Mouse (Mus musculus): ENCODE measurements around the gene Lipn.

The Lipn gene

DNA sequence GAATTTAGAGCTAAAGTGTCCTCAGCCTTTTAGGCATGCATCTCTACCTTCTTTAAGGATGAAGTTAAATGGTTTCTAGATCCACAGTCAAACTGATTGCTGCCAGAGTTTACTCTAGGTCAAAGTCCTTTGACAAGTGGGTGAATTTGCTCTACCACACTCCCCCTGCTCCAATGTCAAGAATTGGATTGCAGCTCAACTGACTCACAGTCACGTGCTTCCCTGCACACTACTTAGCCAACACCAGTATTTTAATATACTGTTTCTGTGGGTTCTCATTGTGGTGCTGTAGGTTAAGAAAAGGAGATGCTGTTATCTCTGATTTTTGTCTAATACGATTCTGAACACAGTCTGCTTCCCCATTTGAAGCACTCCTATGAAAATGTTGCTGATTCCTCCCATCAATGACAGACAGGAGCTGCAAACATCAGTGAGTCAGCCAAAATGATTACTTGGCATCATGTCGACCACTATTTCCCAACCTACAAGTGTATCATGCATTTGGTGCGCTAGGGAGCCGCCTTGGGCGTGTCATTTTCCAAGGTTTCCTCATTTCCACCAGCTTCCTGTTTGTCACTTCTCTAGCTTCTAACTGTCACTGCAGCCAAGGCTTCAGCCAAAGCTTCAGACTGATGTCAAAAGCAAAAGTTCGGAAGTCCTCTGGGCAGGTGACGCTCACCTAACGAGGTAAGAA lies at the start of gene Lipn:
Lipn (plus strand) TSS at position 580 of the 694 bp plus-strand sequence.
- in situ Hi-C loops (cut with MboI; ENCODE audit: unreplicated experiment in 2 of 2) = no loop called here

DNA sequence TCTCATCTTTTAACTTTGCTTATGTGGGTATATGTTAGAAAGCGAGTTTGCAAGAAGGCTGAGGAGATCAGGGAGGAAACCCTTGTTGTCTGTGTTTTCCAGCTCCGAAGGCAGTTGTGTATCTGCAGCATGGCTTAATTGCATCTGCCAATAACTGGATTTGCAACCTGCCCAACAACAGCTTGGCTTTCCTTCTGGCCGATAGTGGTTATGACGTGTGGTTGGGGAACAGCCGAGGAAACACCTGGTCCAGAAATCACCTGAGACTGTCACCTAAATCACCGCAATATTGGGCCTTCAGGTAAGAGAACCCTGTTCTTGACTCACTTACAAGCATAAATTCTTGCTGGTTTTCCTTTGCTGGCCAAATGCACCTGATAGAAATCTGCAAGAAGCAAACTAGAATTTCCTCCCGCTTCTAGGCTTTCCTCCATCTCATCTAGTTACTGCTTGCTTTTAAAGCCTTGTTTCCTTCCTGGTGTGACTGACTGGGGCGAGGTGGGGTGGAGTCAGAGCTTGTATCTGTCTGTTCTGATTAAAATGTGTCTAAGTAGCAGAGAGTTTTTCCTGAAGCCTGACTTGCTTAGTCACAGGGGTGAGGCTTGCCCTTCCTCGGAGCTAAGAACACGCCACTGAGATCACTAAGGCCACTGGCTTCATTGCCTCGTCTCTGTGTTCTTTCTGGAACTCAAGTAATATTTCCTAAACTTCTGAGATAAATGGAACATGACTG lies 45.6 kb upstream of the Lipn start:
- in situ Hi-C loops (cut with MboI; ENCODE audit: unreplicated experiment in 2 of 2) = loop anchor here (5.0 to 25.0 kb wide), 3 partner anchors 634 to 1309 kb away; partner anchors contain the start of gene Rnls (in 1 of the 2)

DNA sequence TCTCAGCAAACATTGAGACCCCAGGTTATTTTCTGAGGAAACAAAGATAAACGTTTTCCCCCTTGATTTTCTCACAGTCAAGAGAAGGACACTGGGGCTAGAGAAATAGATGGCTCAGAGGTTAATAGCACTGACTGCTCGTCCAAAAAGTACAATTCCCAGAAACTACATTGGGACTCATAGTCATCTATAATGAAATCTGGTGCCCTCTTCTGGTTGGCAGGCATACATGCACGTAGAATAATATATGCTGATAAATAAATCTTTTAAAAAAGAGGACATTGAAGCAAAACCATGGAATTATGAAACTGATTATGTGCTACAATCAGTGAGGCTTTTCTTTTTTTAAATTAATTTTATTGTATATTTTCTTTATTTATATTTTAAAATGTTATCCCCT lies 44.4 kb upstream of the Lipn start:
- in situ Hi-C loops (cut with MboI; ENCODE audit: unreplicated experiment in 2 of 2) = loop anchor here (5.0 to 25.0 kb wide), 3 partner anchors 635 to 1310 kb away; partner anchors contain the start of gene Rnls (in 1 of the 2)

DNA sequence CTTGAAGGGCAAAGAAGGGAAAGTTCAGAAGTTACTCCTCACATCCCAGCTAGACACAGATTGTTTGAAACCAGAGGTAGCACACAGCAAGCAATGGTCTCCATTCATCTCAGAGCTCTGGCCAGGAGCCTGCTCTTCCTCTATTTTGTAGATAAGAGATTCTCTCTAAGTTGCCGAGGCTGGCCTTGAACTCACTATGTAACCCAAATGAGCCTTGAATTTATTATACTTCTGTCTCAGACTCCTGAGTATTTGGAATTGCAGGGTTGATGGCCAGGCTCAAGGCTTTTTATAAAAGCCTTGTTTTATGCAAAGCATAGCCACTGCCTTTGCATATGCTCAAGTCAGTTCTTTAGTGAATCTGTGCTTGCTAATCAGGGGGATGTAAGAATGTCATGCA lies 27.4 kb upstream of the Lipn start:
- in situ Hi-C loops (cut with MboI; ENCODE audit: unreplicated experiment in 2 of 2) = no loop called here

DNA sequence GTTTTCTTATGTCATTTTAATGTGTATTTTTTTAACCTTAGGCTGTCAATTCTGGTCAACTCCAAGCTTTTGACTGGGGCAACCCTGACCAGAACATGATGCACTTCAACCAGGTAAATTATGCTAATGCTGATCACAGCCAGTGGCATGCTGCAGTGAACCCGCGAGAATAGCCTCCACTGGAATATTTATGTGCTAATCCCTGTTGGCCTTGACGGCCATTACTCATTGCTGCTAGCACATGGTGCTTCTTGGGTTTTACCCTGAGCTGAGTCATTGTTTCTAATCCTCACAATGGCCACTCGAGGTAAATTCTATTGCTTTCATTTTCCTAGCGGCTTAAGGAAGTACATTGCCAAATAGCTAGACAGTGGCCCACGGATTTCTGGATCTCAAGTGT lies 24.1 kb upstream of the Lipn start:
- in situ Hi-C loops (cut with MboI; ENCODE audit: unreplicated experiment in 2 of 2) = no loop called here

DNA sequence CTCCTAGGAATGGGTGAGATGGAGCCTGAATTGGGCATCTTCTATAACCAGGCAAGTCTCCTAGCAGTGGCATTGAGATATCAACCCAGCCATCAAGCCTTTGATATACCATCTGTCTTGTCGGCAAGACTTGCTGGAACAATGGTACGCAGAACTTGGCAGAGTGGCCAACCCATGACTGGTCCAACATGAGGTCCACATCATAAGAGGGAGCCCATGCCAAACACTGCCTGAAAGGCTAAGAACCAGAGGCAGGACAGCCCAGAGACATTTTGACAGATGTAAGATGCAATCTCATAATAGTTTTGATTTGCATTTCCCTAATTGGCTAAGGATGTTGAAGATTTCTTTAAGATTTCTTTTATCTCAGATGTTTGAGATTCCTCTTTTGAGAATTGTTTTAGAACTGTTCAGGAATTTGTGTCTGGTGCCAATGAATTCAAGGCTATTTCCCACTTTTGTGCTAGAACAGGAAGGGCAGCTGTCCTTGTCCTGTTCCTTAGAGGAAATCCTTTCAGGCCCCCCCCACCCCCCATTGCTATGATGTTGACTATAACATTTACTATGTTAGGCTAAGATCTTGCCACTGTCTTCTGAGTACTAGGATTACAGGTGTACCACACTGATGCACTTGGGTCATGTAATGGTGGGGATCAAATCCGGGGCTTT lies 17.7 kb upstream of the Lipn start:
- in situ Hi-C loops (cut with MboI; ENCODE audit: unreplicated experiment in 2 of 2) = no loop called here

DNA sequence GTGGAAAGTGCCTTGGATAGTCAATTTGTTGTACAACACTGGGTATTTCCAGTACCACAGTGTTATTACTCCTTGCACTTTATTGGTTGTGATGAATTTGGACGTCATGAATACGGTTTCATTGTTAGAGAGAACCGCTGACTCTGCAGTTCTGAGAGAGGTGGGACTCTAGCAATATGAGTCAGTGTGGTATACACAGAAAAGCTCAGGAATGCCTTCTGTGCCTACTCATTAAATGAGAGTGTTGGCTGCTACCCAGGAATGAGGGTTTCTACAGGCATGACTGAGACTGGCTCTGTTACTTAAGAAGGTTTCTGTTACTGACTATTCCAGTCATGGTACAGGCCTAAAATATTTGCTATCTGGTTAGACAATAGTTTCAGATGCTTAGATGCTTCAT lies 15.7 kb upstream of the Lipn start:
- in situ Hi-C loops (cut with MboI; ENCODE audit: unreplicated experiment in 2 of 2) = no loop called here

DNA sequence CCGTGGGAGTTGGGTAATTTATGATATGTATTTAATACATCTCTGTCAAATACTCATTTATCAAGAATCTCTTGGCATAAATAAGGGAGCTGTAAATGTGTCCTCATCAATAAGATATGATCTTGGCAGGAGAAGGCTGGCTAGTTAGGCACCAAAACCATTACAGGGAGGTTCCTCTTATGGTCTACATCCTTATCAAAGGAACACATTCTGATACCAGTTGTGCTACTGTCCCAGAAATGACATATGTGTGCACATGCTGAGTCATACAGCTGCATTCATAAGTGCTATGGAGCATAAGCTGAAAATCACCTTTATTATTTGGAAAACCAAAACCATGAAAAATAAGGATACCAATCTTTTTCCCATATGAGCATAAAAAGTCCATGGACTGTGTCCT lies 3.6 kb upstream of the Lipn start:
- in situ Hi-C loops (cut with MboI; ENCODE audit: unreplicated experiment in 2 of 2) = no loop called here

DNA sequence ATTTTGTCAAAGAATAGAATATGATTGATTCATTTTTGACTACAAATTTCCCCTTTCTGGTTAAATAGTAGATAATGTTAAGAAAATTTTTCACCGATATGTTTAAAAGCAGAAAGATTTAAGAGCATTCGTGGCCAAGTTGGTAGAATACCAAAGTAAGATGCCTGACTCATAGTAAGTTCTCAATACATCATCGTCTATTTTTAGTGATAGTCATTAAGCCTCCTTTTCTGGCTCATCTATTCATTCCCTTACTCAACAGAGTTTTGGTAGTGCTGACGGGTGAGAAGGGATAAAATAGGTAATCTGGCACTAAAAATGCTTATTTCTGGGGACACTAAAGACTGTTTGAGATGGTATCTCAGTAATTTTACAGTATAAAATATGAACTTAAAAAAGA lies 3.1 kb upstream of the Lipn start:
- in situ Hi-C loops (cut with MboI; ENCODE audit: unreplicated experiment in 2 of 2) = no loop called here

DNA sequence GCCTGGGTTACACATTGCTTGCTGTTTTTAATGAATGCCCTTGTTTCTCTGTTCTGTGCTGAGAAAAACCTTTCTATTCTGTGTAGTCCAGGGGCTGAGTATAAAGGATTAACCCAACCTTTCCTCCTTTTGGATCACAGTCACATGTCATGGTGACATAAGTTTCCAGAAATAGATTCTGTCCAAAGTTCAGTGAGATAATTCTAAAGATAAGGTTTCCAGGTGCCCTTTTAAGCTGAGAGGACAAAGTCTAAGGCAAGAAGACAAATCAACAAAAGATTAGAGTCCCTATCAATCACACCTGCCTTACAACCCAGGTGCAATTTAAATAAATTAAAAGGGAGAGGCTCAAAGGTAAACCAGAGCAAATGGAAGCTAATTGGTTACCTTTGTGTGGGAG lies 7.1 kb downstream of the Lipn start:
- in situ Hi-C loops (cut with MboI; ENCODE audit: unreplicated experiment in 2 of 2) = no loop called here

DNA sequence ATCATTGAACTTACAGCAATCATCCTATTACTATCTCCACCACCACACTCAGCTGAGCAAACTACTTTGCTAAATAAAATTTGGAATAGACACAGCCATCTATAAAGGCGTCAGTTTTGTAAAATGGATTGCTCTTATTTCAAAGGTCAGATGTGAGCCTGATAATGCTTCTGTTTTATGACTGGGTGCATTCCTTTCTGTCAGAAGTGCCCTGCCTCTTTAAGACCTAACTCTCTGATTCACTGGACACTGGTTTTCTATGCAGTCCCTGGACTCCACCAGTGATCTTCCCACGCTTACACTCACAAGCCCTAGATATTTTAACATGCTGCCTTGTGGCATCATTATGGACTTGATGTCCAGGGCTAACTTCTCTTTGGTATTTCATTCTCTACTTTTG lies 11.0 kb downstream of the Lipn start:
- in situ Hi-C loops (cut with MboI; ENCODE audit: unreplicated experiment in 2 of 2) = no loop called here

DNA sequence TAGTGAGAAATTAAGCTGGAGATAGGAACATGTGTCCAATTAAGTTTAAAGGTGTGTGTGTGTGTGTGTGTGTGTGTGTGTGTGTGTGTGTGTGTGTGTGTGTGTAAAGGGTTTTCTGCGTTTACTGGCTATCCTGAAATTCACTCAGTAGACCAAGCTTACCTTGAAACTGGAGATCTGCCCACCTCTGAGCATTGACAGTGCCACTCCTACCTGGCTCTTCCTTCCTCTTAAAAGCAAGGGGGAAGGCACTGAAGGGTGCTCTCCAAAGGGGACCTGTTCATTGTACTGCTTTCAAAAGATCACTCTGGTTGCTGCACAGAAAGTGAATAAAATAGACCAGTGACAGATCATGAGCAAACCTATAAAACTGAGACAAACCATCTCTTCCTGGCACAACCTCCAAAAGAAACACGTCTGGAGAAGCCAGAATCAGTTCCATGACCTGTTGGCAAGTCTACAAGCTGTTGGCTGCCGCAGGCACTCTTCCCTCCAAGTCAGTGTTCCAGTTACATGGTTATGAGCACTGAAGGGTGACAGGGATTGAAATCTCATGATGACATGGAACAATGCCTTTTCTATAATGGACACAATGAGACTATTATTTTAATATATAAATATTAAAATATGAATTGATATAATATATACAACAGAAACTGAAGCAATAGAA lies 22.0 kb downstream of the Lipn start:
- in situ Hi-C loops (cut with MboI; ENCODE audit: unreplicated experiment in 2 of 2) = no loop called here

DNA sequence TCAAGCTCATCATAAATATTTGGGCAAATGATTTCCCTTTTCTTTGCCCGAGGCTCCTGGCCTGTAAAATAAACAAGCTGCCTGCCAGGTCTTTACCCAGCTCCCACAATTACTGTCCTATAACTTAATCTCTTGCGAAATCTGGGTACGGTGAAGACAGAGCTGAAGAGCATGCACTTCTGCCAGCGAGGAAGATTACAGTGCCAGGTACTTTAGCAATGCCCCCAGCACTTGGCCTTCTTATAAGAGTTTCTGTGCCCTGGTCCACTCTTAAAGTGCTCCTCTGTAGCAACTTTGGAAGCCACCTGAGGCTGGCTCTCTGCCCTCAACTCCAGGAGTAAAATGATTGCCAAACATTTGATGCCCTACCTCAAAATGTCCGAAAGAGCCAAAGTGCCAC lies 28.2 kb downstream of the Lipn start:
- in situ Hi-C loops (cut with MboI; ENCODE audit: unreplicated experiment in 2 of 2) = no loop called here

DNA sequence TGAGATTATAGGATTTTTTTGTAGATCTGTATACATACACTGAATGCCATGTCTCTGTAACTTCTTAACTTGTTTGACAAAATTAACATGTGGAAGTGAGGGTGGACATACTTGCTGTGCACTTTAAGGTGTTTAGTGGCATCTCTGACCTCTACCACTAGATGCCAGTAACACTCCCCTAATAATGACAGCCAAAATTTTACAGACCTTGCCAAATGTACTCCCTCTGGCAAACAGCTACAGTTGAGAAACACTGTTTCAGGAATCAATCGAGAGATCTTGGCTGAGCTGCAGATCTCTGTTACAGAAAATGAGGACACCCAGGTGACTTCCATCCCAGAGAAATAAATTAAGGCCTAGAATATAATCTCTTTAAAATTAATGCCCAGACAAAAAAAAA lies 29.1 kb downstream of the Lipn start:
- in situ Hi-C loops (cut with MboI; ENCODE audit: unreplicated experiment in 2 of 2) = no loop called here

DNA sequence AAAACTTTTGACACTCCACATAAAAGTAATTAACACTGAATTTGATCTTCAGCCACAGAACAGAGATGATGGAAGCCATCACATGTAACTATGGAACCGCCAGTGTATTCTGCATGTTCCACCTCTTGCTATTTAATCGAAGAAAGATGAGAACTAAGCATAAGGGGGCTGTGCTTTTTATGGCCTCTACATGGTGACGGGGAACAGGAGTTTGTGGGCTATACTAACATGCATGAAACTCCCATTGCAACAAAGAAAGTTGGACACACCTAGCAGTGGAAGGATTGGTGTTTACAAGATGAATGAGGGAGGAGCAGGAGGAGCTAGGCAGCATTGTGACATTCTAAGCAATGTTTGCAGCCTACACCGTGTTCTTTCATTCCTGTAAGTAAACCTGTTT lies 33.5 kb downstream of the Lipn start, which contains the start of gene Lipm:
Lipm (plus strand) TSS at position 301 of the 400 bp plus-strand sequence.
- in situ Hi-C loops (cut with MboI; ENCODE audit: unreplicated experiment in 2 of 2) = no loop called here

DNA sequence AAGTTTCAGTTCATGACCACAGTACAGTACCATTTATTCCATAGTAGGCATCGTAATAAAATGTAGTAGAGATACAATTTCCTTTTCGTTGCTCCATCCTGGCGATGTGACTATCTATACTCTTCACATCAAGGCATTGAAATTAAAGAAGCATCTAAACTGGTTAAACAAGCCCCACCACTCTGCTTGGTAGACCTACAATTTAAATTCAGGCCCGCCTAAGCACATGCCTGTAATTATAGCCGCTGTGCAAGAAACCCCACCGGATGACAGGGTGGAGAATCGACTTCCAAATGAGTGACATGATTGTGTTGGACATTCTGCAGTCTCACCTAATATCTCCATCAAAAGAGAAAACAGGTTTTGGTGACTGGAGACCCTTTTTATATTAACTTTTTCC lies 34.7 kb downstream of the Lipn start:
- in situ Hi-C loops (cut with MboI; ENCODE audit: unreplicated experiment in 2 of 2) = no loop called here

DNA sequence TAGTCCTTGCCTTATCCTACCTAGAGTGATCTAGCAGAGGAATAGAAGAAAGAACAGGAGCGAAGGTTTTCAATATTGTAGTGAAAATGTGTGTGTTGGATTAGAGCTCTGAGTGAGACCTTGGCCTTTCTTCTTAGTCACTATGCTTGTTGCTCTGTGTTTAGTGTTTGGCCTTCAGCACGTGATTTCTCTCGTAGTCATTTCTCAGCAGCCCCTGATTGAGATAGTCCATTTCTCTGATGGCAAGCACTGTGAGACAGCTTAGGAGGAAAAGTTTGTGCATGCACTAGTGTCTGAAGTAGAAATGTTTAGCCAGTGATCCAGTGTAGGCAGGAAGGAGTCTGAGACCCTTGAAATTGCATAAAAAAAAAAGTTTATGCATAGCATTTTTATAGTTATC lies 37.7 kb downstream of the Lipn start:
- in situ Hi-C loops (cut with MboI; ENCODE audit: unreplicated experiment in 2 of 2) = no loop called here

DNA sequence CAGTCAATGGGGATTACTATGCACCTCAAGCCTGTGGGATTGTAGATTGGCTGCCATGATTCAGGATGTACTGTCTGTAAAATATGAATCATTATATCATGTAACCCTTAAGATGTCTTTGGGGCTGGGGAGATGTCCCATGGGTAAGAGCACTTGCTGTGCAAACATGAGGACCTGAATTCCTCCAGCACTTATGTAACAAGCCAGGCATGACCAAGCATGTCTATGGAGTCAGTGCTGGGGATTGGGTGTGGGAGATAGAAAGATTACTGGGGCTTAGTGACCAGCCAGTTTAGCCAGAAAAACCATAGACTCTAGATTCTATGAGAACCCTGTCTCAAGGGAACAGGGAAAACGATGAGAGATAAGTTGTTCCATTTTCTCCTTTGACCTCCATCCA lies 51.9 kb downstream of the Lipn start:
- in situ Hi-C loops (cut with MboI; ENCODE audit: unreplicated experiment in 2 of 2) = no loop called here

DNA sequence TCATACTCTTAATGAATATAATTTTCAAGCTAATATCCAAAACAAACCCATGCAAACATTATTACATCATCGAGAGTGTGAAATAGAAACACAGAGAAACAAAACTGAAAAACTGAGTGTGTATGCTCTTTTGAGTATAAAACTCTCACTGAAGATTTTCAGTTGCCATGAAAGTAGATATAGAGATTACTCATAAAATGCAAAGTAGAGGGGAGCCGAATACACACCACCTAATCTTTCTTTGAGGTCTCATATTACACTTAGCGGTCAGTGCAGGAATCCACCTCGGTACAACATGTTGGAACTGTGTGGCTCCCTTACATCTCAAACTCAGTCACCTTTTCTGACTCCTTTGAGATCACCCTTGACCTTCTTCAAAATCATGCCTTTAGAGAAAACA lies 52.5 kb downstream of the Lipn start:
- in situ Hi-C loops (cut with MboI; ENCODE audit: unreplicated experiment in 2 of 2) = no loop called here

DNA sequence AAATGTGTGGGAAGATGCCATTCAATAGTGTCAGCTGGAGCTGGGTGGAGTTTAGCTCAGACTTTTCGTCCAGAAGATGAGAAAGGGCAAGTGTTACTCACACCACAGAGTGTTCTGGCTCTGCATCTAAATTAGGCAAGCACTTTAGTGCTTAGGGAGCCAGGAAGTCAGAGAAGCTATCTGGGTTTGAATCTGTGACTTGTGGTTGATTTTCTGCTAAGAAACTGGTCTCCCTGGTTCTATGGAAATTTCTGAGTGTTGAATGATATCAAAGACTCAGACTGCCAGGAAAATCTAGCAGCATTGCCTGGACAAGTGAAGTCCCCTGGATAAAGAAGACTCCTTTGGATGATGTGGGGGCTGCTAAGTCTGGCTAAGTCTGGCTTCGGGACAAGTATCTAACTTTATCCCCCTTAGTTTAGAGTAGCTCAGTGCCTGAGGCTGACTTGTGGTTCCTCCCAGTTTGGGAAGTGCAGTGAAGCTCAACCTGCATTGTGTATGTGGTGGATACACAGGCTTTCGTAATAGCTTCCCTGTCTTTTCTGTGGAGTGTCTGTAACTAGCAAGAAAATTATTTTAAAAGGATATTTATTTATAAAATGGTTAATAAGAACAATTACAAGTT lies 53.1 kb downstream of the Lipn start:
- in situ Hi-C loops (cut with MboI; ENCODE audit: unreplicated experiment in 2 of 2) = no loop called here
